Mouse (Mus musculus): ENCODE results near the gene Nrg3. TPM values are rescaled to one million over a fixed set of nuclear protein-coding genes. Genes with fewer than 3 reads are reported as not detected.

Nrg3 gene
- polyA plus RNA-seq, 1 experiment: not detected

DNA sequence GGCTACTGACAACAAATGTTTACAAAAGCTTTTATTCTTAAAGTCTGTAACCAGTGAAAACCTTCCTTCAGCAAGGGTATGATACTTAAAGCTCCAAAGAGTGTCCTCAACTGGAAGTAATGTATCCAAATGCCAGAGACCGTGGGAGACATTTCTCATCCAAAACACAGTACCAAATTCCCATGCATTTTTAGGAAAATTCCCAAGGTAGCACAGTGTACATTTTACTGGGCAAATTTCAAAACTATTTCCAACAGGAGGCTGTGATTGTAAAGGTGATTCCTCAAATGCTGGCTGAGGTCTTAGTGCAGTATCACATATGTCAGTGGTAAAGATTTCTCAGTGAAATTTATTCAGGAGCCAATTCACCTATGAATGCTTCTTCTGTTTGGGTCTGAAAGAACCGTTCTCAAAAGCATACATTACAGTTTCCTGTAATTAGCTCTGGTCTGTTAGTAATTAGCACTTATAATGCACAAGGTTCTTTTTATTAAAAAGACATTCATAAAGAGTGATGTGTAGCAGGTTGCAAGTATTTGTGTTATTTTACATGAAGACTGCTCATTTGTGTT, 536.3 kb downstream of the Nrg3 start:
- H3K27me3 ChIP-seq (ENCODE audit: control insufficient read depth): no peaks in the 10 kb centered on the region
- H3K36me3 ChIP-seq (ENCODE audit: control insufficient read depth): no peaks in the 10 kb centered on the region
- H3K9me3 ChIP-seq (ENCODE audit: control insufficient read depth, low read length): no peaks in the 10 kb centered on the region
- H3K4me3 ChIP-seq (replicated peaks): no peak overlapping the region
- H3K4me1 ChIP-seq (ENCODE audit: control insufficient read depth): no peaks in the 10 kb centered on the region
- TF ChIP-seq TAL1 (IDR thresholded peaks at IDR 0.05; ENCODE audit: low read length): no peak
- TF ChIP-seq GATA1 (IDR thresholded peaks at IDR 0.05; ENCODE audit: low read length): no peak

DNA sequence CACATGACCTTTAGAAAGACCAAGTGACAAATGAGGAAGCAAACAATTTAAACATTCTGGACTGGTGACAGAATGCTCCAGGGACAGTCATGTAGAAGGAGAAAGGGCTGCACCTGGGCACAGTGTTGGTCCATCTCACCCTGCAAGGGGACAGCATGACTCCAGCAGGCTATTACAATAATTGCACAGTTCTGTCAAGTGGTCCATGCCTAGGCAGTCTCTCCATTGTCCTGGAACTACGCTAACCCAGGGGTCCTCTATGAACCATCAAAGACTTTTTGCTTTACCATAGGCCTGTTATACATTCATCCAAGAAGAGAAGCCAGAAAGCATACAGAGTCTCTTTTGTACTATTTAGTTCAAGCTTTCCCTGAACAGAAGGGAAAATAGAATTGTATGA, 549.2 kb downstream of the Nrg3 start:
- H3K9me3 ChIP-seq (ENCODE audit: control insufficient read depth, low read length): no peaks in the 10 kb centered on the region; the same call in 1 of the 2 replicates
- no peaks in the 10 kb centered on the region for H3K36me3 ChIP-seq (ENCODE audit: control insufficient read depth)
- no peaks in the 10 kb centered on the region for H3K27me3 ChIP-seq (ENCODE audit: control insufficient read depth)
- TF ChIP-seq TAL1 (IDR thresholded peaks at IDR 0.05; ENCODE audit: low read length): no peak
- TF ChIP-seq GATA1 (IDR thresholded peaks at IDR 0.05; ENCODE audit: low read length): no peak
- H3K4me3 ChIP-seq (replicated peaks): no peak overlapping the region
- no peaks in the 10 kb centered on the region for H3K4me1 ChIP-seq (ENCODE audit: control insufficient read depth)

DNA sequence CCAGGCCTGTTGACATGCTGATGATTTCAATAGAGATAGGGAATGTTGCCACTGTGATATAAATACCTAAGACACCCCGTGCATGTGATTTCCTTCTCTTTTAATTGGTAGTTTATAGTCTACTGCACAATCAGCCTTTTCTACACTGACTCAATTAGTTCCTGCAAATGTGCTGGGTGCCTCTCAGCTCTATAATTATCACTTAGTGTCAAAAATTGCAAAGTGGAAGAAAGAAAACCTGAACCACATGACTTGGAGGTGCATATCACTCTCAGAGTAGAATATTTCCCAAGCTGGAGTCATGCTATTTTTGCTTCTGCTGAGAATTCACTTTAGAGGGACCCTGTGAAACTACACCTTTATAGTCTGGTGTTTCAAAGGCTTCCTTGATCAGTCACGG, 552.1 kb downstream of the Nrg3 start:
- H3K4me3 ChIP-seq (replicated peaks): no peak overlapping the region
- no peaks in the 10 kb centered on the region for H3K4me1 ChIP-seq (ENCODE audit: control insufficient read depth)
- no peaks in the 10 kb centered on the region for H3K36me3 ChIP-seq (ENCODE audit: control insufficient read depth)
- no peaks in the 10 kb centered on the region for H3K27me3 ChIP-seq (ENCODE audit: control insufficient read depth)
- TF ChIP-seq GATA1 (IDR thresholded peaks at IDR 0.05; ENCODE audit: low read length): no peak
- no peak for TF ChIP-seq TAL1 (IDR thresholded peaks at IDR 0.05; ENCODE audit: low read length)
- H3K9me3 ChIP-seq (ENCODE audit: control insufficient read depth, low read length): no peaks in the 10 kb centered on the region; the same call in 1 of the 2 replicates

DNA sequence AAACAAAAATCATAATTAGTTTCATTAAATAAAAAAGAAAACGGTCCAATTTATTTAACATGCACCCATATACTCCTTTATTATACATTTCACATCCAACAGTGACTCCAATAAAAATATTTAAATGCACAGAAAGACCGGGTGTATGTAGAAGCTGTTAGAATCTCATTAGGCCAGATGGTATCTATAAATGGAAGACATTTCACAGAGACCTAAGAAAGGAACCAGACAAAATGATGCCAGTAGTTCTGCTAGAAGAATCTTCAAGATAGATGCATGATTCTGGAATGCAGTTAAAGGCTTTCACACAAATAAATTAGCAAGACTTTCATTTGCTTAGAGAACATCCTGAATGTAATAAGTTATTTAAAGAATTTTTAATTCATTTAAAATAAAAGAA, 602.3 kb downstream of the Nrg3 start:
- TF ChIP-seq TAL1 (IDR thresholded peaks at IDR 0.05; ENCODE audit: low read length) (no peak), GATA1 (IDR thresholded peaks at IDR 0.05; ENCODE audit: low read length) (no peak)
- H3K27me3 ChIP-seq (ENCODE audit: control insufficient read depth): no peaks in the 10 kb centered on the region
- no peaks in the 10 kb centered on the region for H3K4me1 ChIP-seq (ENCODE audit: control insufficient read depth)
- H3K36me3 ChIP-seq (ENCODE audit: control insufficient read depth): no peaks in the 10 kb centered on the region
- no peaks in the 10 kb centered on the region for H3K9me3 ChIP-seq (ENCODE audit: control insufficient read depth, low read length)
- H3K4me3 ChIP-seq (replicated peaks): no peak overlapping the region

DNA sequence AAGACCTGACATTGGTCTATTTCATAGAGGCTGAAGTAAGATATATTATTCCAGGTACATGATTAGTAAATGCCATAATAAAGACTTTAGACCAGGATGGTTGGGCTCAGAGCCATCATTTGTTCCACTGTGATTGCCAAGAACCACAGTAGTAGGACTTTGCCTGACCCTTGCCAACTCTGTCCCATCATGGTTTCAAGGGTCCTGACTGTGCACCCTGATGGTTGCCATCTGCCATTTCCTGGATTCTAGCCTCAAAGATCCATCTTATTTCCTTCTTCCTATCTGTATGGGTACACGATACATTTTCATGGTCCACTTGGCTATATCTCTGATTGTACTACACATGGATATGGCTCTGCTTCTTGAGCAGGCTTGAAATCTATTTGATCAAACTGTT, 625.3 kb downstream of the Nrg3 start:
- Histone ChIP-seq H3K4me1 (ENCODE audit: control insufficient read depth) (no peaks in the 10 kb centered on the region), H3K36me3 (ENCODE audit: control insufficient read depth) (no peaks in the 10 kb centered on the region), H3K27me3 (ENCODE audit: control insufficient read depth) (no peaks in the 10 kb centered on the region), H3K9me3 (ENCODE audit: control insufficient read depth, low read length) (no peaks in the 10 kb centered on the region), H3K4me3 (replicated peaks) (no peak overlapping the region)
- TF ChIP-seq TAL1 (IDR thresholded peaks at IDR 0.05; ENCODE audit: low read length) (no peak), GATA1 (IDR thresholded peaks at IDR 0.05; ENCODE audit: low read length) (no peak)

DNA sequence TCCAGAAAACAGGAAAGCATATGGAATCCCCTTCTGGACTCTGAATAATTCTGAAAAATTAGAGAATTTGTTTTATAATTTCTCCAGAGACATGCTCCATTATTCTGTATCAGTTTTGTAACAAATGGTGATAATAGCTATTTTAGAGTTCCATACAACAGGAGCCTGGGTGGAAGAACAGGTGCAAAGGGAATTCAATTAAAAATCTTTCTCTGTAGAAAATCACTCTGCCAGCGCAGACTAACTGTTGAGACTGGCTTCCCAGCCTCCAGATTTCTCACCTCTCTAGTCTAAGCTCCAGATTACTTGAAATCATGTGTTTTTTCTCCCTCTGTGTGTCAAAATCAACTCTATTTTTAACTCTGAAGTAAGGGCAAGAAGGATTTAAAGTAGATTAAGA, 625.8 kb downstream of the Nrg3 start:
- H3K27me3 ChIP-seq (ENCODE audit: control insufficient read depth): no peaks in the 10 kb centered on the region
- TF ChIP-seq TAL1 (IDR thresholded peaks at IDR 0.05; ENCODE audit: low read length) (no peak), GATA1 (IDR thresholded peaks at IDR 0.05; ENCODE audit: low read length) (no peak)
- no peaks in the 10 kb centered on the region for H3K9me3 ChIP-seq (ENCODE audit: control insufficient read depth, low read length)
- no peak overlapping the region for H3K4me3 ChIP-seq (replicated peaks)
- no peaks in the 10 kb centered on the region for H3K4me1 ChIP-seq (ENCODE audit: control insufficient read depth)
- H3K36me3 ChIP-seq (ENCODE audit: control insufficient read depth): no peaks in the 10 kb centered on the region

DNA sequence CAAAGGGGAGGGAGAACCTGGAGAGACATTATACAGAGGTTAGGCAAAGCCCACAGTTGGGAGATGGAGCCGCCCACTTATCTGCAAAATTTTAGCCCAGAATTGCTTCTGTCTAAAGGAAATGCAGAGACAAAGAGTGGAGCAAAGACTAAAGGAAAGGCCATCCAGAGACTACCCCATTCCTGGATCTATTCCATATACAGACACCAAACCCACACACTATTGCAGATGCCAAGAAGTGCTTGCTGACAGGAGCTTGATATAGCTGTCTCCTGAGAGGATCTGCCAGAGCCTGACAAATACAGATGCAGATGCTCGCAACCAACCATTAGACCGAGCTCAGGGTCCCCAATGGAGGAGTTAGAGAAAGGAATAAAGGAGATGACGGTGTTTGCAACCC, 637.9 kb downstream of the Nrg3 start:
- no peaks in the 10 kb centered on the region; the same call in 1 of the 2 replicates for H3K9me3 ChIP-seq (ENCODE audit: control insufficient read depth, low read length)
- H3K4me3 ChIP-seq (replicated peaks): no peak overlapping the region
- TF ChIP-seq GATA1 (IDR thresholded peaks at IDR 0.05; ENCODE audit: low read length) (no peak), TAL1 (IDR thresholded peaks at IDR 0.05; ENCODE audit: low read length) (no peak)
- no peaks in the 10 kb centered on the region for H3K36me3 ChIP-seq (ENCODE audit: control insufficient read depth)
- no peaks in the 10 kb centered on the region for H3K4me1 ChIP-seq (ENCODE audit: control insufficient read depth)
- H3K27me3 ChIP-seq (ENCODE audit: control insufficient read depth): no peaks in the 10 kb centered on the region

DNA sequence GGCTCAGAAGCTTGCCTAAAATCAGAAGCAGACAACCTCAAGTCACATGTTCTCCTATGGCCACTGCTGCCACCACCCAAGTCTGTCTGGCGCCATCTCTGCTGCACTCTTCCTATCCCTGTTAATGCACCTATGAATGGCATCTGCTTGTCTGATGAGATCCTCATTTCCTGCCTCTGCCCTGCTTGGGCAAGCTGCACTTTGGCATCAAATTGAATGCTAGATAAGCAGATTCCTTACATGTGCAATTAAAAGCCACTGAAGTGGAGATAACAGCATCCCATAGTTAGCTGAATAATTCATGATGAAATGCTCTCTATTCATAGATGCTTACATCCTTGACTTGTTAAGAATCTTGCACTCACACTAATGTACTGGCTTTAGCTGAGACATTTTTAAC, 648.0 kb downstream of the Nrg3 start:
- TF ChIP-seq TAL1 (IDR thresholded peaks at IDR 0.05; ENCODE audit: low read length) (no peak), GATA1 (IDR thresholded peaks at IDR 0.05; ENCODE audit: low read length) (no peak)
- Histone ChIP-seq H3K36me3 (ENCODE audit: control insufficient read depth) (no peaks in the 10 kb centered on the region), H3K4me1 (ENCODE audit: control insufficient read depth) (no peaks in the 10 kb centered on the region), H3K9me3 (ENCODE audit: control insufficient read depth, low read length) (no peaks in the 10 kb centered on the region), H3K27me3 (ENCODE audit: control insufficient read depth) (no peaks in the 10 kb centered on the region), H3K4me3 (replicated peaks) (no peak overlapping the region)

DNA sequence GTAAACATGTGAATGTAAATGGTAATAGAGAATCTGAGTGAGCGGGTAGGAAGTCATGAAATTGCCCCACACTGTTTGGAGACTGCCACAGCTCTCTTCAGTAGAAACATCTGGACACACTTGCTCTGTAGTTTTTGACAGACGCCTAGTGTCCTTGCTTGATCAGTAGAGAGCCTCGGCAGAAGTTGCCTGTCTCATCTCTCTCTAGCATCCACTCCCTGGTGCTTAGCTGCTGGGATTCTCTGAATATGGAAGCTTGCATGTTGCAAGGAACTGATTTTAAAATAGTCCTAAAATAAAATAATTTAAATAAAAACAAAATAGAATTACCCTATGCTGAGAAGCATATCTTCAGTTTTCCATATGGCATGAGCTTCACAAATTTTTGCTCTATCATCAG, 675.9 kb downstream of the Nrg3 start:
- H3K9me3 ChIP-seq (ENCODE audit: control insufficient read depth, low read length): no peaks in the 10 kb centered on the region
- no peaks in the 10 kb centered on the region for H3K27me3 ChIP-seq (ENCODE audit: control insufficient read depth)
- H3K4me3 ChIP-seq (replicated peaks): no peak overlapping the region
- TF ChIP-seq TAL1 (IDR thresholded peaks at IDR 0.05; ENCODE audit: low read length) (no peak), GATA1 (IDR thresholded peaks at IDR 0.05; ENCODE audit: low read length) (no peak)
- no peaks in the 10 kb centered on the region for H3K4me1 ChIP-seq (ENCODE audit: control insufficient read depth)
- H3K36me3 ChIP-seq (ENCODE audit: control insufficient read depth): no peaks in the 10 kb centered on the region

All from erythroblast, embryonic 14.5 days (primary cell).